Mouse (Mus musculus): Measurements from ENCODE around the gene Med27.

Med27 gene

DNA sequence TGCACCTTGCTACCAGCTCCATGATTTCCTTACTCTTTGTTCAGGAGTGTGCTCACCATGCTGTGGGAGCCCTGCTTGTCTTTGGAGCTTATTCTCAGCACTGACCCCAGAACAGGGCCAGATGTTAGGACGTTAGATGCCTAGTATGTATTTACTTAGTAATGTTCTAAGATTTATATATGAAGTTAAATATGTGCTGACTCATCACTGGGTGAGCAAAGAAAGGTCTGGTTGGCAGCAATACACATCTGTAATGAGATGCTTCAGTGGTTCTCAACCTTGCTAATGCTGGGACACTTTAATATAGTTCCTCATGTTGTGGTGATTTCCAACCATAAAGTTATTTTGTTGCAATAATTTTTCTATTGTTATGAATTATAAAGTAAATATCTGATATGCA, 45.4 kb downstream of the Med27 start:
- in situ Hi-C loops (cut with MboI, MseI): no loop called here

DNA sequence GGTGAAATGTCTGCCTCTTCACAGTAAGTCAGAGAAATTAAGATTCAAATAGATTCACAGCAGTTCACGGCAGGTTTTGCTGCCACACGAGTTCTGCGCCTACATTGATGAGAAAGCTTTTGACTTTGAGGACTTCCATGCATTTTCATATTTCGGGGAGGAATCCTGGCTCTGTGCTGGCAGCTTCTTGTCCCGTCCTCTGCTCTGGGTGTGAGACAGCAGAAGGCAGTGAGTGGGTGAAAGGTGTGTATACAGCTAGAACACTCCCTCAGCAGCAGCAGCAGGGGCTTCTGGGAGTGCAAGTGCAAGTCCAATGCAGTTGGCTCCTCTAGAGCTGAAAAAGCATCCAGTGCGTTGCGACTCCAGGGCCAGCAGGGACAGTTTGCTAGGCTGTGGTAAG, 53.6 kb downstream of the Med27 start:
- in situ Hi-C loops (cut with MboI, MseI): no loop called here

DNA sequence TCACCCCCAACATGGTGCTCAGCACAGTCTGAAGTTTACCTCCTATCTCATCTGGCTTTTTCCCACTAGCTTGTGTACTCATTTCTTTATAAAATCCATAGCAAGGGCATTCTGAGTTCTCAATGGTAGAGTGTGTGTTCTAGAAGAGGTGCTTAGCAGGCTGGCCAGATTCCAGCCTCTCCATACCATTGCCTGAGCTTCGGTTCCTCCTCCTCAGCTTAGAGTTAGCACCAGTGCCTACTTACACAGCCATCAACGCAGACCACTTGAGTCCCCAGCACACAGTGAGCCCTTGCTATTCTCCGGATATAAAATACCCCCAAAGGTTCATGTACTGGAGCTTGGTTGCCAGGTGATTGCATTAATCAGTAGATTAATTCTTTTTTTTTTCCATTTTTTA, 54.2 kb downstream of the Med27 start:
- in situ Hi-C loops (cut with MboI, MseI): no loop called here

DNA sequence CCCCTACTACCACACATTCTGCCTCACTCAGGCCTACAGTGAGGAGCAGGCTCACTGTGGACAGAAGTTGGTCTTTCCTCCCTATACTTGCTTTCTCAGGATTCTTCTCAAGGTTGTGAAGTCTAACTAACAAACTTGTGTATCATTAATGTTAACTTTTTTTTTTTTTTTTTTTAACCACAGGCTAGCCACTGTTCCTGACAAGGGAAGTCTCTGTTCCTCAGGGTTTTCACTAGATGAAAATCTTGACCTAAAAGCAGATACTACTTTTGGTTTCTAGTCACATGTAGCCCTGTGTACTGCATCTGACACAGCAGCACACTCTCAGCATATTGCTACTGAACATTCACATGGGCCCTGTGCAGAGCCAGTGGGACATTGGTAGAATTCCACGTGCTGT, 55.2 kb downstream of the Med27 start:
- in situ Hi-C loops (cut with MboI, MseI): no loop called here

GRCm38 (mm10) chr2:29402550-29403076, 56.0 kb downstream of the Med27 start:
- in situ Hi-C loops (cut with MboI, MseI): no loop called here

- in situ Hi-C loops (cut with MboI, MseI): no loop called here
These were observed 57.3 kb downstream of the Med27 start for GRCm38 (mm10) chr2:29403799-29404530.

DNA sequence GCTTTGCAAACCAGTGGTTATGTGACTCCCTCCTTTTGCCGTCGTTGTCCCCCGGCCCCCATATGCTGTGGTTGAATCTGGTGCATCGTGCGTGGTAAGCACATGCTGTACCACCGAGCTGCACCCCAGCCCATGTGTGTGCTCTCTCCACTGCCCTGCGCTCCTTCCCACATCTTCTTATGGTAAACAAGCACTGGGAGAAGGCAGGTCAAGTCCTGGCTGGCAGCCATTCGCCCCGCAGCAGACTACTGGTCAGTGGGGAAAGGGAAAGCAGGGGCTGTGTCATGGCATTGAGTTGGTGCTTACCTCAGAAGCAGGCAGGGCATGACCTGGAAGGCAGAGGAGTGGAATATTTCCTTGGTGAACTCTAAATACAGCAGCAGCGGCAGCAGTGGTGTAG, 58.3 kb downstream of the Med27 start:
- in situ Hi-C loops (cut with MboI, MseI): no loop called here

DNA sequence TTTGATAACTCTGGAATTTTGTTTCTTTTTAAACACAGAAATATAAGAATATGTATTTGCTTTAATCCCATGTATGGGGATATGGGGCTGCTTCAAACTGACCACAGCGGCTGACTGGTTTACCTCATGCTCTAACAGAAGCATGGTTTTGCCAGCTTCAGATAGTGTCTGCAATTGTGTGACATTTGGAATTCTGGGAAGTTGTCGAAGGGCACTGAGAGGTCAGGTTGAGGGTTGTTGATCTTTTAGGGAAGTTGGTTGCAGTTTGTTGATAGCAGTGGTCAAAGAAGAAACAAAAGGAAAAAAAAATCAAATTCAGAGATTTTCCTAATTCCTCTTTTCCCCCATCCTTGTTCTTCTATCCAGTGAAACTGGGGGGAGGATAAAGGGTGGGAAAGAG, 59.2 kb downstream of the Med27 start:
- in situ Hi-C loops (cut with MboI, MseI): no loop called here

DNA sequence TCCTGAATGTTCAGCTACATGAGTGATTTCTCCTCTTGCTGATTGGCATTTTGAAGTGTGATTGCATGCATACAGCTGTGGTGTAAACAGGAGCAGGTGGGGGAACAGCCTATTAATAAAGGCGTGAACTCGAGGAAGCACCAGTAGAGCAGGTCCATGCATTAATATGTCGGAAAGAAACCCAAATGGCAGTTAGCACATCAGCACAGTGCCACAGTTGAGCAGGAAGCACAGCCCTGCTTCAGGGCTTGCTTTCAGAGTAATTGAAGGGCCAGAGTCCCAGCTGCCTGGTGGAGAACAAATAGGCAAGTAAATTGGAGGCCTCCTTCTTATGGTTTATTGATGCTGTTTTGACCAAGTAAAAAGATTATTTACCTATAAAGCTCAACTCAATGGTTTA, 60.7 kb downstream of the Med27 start:
- in situ Hi-C loops (cut with MboI, MseI): no loop called here

DNA sequence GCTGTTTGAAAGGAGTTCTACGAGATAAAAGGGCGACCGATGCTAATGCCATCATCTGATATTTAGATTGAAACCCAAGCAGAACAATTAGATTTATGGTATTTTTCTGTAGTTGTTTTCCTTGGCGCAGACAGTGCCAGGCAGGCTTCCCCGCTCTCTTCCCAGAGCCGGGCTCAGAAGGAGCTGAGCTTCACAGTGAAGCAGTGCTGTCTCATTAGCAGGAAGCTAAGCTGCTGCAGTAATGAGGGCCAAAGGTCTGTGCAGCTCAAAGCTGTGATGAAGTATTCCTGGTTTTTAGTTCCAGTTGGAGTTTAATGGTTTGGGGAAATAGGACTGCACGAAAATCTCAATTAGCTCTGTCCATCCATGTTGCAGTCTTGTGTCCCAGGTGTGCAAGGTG, 61.1 kb downstream of the Med27 start:
- in situ Hi-C loops (cut with MboI, MseI): no loop called here

GRCm38 (mm10) chr2:29410884-29411283, 64.3 kb downstream of the Med27 start:
- in situ Hi-C loops (cut with MboI, MseI): no loop called here

DNA sequence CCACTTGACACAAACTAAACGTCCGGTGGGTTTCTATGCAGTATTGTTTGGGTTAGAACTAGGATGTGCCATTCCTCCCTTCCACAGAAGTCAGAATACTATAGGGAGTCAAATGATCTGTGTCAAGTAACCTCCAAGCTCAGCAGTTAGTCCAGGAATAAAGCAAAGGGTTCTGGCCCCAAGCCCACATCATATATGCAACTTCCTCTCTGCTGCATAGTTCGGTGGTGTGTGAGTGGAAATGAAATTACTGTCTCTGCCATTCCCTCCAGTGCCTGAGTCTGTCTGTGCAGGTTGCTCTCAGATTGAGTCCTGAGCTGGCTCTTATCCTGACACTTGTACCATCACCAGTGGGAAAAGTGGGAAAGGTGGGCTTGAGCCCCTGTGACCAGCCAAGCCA, 65.8 kb downstream of the Med27 start:
- in situ Hi-C loops (cut with MboI, MseI): no loop called here

GRCm38 (mm10) chr2:29413259-29413993, 66.8 kb downstream of the Med27 start:
- in situ Hi-C loops (cut with MboI, MseI): no loop called here

GRCm38 (mm10) chr2:29414852-29415473, 68.3 kb downstream of the Med27 start:
- in situ Hi-C loops (cut with MboI, MseI): no loop called here

DNA sequence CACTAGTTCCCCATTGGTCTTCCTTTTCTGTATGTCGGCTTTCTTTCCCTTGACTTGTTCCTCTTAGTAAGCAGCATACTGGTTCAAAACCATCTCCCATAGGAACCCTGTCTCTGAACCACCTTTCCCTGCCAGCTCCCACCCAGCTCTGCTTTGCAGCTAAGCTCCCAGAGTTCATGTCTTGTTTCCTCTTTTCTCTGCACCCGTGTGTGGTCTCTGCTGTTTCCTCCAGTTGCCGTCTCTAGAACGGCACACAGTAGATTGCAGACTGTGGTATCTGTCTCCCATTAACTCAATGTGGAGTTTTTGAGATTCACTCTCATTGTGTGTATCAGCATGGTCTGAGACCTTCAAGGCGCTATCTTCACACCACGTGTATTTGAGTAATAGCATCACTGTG, 71.9 kb downstream of the Med27 start:
- in situ Hi-C loops (cut with MboI, MseI): no loop called here

DNA sequence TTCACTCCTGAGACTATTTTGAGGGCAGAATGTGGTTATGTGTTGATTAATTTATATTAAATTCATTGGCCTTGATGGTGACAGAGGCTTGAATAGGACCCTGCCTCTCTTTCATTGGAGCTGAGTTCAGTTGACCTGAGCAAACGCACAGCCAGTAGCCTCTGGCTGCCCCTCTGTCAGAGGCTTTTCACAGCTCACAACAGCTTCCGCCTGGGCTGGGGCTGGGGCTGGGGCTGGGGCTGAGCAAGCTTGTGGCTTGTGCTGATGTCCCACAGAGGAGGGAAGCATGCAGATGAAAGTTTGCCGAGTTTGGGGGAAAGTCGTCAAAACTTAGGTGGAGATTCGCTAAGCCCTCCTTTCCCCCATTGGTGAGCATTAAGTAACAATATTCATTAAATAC, 72.8 kb downstream of the Med27 start:
- in situ Hi-C loops (cut with MboI, MseI): no loop called here

GRCm38 (mm10) chr2:29419946-29420345, 73.3 kb downstream of the Med27 start:
- in situ Hi-C loops (cut with MboI, MseI): no loop called here

DNA sequence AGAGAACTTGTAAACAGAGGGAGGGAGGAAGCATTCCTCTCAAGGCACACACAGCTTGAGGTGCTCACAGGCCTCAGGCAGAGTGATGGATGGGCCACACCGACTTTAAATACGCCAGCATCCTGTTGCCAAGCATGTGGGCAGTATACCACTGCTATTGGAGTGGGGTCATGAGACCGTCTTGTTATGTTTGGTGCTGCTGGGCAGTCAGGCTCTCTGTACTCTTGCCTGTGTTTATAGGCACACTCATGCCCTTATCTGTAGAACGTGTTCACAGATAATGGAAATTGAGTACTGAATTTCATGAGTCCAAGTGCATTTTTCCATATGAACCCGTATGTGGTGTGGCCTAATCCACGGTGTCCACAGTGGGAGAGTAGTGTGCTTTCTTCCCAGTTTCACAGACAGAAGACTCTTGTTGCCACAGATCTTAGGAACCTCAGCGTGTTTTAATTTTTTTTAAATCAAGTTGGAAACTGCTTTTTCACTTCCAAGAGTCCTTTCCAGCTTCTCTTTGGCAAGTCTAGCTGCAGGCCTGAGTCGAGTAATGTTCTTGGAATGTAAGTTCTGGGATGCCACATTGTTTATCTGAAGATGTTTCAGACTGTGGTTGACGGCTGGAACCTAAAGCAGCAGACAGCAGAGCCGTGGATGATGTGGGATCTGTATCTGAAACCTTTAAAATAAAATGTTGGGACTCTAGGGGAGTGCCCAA, 75.7 kb downstream of the Med27 start:
- in situ Hi-C loops (cut with MboI, MseI): no loop called here

DNA sequence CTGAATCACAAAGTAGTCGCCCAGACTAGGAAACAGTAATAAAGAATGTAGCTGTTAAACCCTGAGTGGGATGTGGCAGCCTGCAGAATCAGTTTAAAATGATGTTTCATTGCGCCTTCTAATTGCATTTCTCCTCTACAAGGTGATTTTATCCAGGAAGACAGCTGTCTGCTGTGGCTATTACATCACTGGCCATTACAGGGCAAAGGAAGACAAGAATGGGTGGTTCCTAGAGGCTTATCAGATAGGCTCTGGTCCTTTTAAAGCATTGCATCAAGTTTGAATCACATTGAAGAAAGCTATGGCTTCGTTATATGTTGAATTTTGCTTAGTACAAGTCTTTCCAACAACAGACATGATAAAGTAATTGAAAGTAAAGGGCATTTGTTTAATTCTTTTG, 76.4 kb downstream of the Med27 start:
- in situ Hi-C loops (cut with MboI, MseI): no loop called here

DNA sequence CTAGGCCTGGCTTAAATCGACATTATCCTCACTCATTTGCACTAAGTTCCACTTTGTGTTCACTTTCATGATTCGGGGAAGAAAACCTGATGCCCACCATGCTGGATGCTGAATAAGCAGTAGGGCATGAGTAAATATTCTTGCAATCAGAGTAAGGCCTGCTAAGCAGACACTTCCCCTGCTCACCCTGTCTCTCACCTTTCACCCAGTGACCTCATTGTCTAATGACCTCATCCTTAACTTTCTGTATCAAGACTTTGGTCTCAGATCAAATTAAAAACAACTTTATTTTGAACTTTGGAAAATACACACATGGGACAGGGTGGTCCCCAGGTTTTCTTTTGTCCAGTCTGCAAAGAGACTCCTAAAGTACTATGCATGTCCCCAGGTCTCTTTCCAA, 78.8 kb downstream of the Med27 start:
- in situ Hi-C loops (cut with MboI, MseI): loop anchor here (5.0 kb wide), 1 partner anchor 52 kb away; no protein-coding TSS in a partner anchor

GRCm38 (mm10) chr2:29426684-29427083, 80.1 kb downstream of the Med27 start:
- in situ Hi-C loops (cut with MboI, MseI): loop anchor here (5.0 kb wide), 1 partner anchor 51 kb away; no protein-coding TSS in a partner anchor

DNA sequence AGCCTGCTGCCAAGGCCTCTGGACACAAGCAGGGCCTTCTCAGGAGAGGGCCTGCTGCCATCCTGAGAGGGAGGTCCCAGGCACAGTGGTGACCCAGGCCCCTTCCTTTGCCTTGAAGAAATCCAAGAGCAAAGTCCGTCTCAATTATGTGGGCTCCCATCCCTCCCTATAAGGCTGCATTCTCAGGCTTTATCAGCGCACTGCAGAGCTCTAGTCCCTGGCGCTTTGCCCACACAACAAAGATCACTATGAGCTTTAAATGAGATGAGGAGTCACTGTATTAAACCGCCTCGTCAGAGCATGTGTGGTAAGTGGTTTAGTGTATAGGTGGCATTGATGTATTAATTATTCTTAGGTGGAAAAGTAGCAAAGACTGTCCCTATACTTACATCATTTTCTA, 85.9 kb downstream of the Med27 start:
- in situ Hi-C loops (cut with MboI, MseI): no loop called here

All from T-helper 1 cell (primary cell).